Mouse (Mus musculus) erythroblast, embryonic 14.5 days (primary cell): ENCODE data around the gene Cyth3.

Experiments
- GATA1 ChIP-seq: IDR thresholded peaks from 2 replicates; pipeline ENCODE4 v1.6.1; 2012; ENCODE audit warnings: low read length, inconsistent platforms, mixed read lengths
- TAL1 ChIP-seq: IDR thresholded peaks from 3 replicates; pipeline ENCODE4 v1.6.1; 2012; ENCODE audit warnings: low read length, inconsistent platforms, mixed read lengths

GRCm38 (mm10) chr5:143670740-143671415, 48.6 kb downstream of the Cyth3 start:
- TF ChIP-seq GATA1: no peak
- TF ChIP-seq TAL1: no peak
